Mouse (Mus musculus) mature B cell (primary cell): ENCODE measurements at regions not wholly inside any gene's neighbourhood (a gene's known extent, or its start where the extent isn't known, plus 50 kb on each side); places are given as distances from the start of the nearest gene placed in this dataset.

ENCODE experiments used
- in situ Hi-C: fragments of 300-500 bp; cut with MboI; formaldehyde crosslinking; loops from 2 replicates; pipeline ENCODE4 v1.14.3; 2019

DNA sequence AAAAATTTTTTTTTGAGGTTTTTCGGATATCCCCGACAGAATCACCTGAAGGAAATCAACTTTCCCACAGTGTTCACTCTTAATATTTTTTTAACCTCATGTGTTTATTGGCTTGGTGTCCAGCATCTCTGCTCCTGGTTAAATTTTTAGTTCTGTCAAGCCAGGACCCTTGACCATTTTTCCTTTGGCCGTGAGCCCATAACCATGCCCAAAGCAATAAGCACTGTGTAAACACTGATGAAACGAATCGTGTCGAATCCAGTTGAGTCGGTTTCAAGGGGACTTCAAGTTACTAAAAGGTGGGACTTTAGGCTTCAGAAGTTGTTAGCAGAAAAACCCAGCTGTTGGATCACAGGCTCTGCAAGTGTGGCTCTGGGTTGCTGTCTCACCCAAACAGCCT lies 117.0 kb upstream of the Spdye4c start:
- in situ Hi-C loops, result no loop called here

DNA sequence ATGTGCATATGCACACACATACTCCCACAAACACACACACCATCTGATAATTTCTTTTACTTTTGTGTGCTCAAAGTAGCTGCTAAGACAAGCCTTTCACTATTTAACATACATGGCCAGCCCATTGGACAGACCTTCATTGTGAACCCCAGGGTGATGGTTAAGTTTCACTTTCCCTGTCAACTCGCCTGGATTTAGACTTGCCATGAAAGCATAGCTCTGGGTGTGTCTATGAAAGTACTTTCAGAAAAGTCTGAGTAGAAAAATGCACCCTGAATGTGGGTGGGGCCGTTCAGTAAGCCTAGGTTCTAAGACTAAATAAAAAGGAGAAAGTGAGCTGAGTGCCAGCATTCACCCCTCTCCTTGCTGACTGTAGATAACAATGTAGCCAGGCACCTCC lies 113.8 kb upstream of the Spdye4c start:
- in situ Hi-C loops, result no loop called here

- in situ Hi-C loops, result no loop called here
These were observed 99.7 kb upstream of the Spdye4c start for GRCm38 (mm10) chr2:128491217-128491877.

DNA sequence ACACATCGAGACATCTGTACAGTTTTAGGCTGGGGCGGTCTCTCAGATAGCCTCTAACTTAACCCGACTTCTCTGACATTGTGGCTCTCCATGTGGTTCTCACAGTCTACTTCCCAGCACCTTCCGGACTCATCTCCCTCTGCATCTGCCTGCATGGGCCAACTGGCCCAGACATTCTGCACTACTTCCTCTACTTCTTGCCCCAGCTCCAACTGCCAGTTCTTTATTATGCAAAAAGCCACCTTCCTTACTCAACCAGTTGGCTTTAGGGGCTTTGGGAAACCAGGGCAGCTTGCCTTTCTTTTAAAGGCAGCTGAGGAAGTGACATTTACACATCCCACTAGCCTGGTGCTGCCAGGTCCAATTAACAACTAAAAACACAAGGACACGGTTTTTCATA lies 97.1 kb upstream of the Spdye4c start:
- in situ Hi-C loops, result no loop called here

GRCm38 (mm10) chr2:128497891-128498290 lies 93.1 kb upstream of the Spdye4c start:
- in situ Hi-C loops, result no loop called here

GRCm38 (mm10) chr2:128498611-128499010 lies 92.4 kb upstream of the Spdye4c start:
- in situ Hi-C loops, result no loop called here

DNA sequence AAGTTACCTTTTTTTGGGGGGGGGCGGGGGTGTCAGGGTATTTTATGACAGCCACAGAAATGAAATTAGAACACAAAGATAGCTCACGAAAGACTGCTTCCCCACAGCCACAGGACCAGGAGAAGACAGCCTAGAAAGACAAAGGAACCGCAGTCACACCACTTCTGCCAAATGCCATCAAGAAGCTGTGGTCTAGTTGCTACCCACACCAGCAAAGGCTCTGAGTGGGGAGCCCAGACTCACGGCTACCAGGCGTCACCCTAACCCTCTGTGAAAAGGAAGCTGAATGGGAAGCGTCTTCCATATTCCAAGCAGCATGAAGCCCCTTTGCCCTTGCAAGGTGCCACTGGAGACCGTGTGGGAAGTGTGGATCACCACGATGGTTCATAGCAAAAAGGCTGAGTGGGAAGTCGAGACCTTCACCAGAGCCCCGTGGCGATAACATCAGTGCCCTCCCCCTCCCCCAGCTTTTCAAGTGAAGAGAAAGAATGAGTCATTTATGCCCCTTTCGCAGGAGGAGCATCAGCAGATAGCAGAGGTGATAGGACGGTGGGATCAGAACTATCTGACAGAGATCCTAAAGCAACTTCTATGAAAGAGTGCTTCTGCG lies 91.3 kb upstream of the Spdye4c start:
- in situ Hi-C loops, result no loop called here

- in situ Hi-C loops, result no loop called here
These were observed 88.3 kb upstream of the Spdye4c start for GRCm38 (mm10) chr2:128502676-128503075.

DNA sequence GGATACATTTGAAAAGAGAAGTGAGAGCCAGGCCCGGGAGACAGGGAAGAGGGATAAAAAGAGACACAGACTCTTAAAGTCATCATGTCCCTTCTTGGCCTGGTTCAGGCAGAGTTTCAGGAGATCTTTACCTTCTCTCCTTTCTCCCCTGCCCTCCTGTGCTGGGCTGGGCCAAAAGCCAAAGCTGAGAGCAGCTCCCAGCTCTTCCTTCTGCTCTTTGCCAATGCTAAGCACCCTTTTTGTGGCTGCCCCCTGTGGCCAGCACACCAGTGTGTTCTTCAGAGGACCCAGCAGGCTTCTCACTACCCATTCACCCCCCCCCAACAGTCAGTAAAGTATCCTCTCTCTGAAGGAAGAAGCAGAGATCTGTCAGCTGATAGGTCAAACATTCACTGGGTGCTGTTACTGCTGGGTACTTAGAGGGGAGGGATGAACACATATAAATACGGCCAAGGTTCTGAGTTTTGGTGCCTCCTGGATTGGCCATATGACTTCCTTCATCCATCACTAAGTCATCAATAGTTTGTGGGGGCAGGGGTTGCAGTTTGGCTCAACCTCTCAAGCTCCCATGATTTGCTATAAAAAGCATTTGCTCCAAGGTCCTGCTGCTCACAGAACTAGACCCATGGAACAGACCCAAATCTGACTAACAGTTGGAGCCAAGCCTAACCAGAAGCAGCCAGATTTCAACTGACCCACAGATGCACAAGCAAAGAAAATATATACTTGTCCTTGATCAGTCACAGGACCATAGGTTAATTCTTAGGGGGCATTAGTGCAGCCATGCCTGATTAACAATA lies 87.7 kb upstream of the Spdye4c start:
- in situ Hi-C loops, result no loop called here

- in situ Hi-C loops, result no loop called here
These were observed 83.3 kb upstream of the Spdye4c start for GRCm38 (mm10) chr2:128507591-128508243.

DNA sequence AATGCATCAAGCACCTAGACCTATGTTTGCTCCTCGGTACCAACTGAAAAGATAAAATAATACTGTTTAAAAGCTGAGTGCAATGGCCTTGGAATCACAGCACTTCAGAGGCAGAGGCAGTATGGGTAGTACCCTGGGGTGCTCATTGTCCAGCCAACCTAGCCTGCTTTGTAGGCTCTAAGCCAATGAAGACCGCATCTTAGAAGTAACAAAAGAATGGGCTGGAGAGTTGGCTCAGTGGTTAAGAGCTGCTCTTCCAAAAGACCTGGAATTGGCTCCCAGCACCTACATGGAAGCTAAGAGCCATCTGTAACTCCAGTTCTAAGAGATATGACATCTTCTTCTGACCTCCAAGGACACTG lies 82.8 kb upstream of the Spdye4c start:
- in situ Hi-C loops, result no loop called here

DNA sequence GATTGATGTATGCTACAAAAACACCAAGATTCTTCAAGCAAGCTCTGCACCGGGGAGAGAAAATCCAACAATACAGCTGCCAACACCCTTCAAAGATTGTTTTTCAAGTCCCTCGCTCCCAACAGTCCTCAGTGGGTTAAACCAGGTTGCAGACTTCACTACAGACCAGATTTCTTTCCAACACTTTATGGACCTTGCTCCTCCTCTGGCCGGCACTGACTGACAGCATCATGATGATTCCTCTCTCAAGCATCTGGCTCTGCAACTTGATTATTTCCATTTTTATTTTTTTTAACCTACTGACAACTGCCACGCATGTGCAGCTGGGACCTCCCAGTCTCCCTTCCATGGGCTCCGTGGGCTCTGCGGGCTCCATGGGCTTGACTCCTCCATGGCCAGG lies 79.7 kb upstream of the Spdye4c start:
- in situ Hi-C loops, result no loop called here

DNA sequence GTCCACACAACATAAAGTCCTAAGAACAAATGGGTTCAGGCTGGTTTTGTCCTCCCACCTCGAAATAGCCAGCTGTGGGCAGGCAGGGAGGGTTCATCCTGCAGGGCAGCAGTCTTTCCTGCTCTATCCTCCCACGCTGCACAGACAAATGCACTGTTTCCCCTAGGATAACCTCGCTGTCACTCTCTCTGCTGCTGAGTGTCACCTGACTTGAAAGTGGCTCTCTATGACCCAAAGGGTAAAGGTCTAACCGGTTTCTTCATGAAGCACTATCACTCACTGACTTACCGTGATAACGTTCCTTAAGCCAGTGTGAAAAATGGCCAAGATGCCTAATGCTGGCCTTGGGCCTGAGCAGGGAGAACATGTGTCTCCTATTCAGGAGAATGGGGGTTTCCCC lies 78.2 kb upstream of the Spdye4c start:
- in situ Hi-C loops, result no loop called here

- in situ Hi-C loops, result no loop called here
These were observed 76.3 kb upstream of the Spdye4c start for GRCm38 (mm10) chr2:128514463-128515290.

DNA sequence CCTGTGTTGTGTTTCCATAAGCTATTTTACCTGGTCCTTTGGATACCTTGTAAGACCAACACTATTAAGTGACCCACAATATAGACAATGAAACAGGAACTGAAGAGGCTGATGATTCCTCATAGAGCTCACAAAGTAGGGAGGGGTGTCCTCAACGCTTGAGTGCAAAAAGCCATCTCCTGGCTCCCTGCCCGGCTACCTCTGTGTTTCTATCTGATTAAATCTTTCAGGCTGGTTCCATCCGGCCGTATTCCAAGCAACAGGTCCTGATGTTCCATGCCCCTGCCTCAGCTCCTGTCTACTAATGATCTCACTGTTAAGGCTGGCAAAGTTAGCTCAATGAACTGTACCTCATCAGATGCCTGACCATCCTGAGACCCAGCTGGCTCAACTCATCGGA lies 75.3 kb upstream of the Spdye4c start:
- in situ Hi-C loops, result no loop called here

- in situ Hi-C loops, result no loop called here
These were observed 74.3 kb upstream of the Spdye4c start for GRCm38 (mm10) chr2:128516694-128517093.

- in situ Hi-C loops, result no loop called here
These were observed 72.9 kb upstream of the Spdye4c start for GRCm38 (mm10) chr2:128518142-128518541.

DNA sequence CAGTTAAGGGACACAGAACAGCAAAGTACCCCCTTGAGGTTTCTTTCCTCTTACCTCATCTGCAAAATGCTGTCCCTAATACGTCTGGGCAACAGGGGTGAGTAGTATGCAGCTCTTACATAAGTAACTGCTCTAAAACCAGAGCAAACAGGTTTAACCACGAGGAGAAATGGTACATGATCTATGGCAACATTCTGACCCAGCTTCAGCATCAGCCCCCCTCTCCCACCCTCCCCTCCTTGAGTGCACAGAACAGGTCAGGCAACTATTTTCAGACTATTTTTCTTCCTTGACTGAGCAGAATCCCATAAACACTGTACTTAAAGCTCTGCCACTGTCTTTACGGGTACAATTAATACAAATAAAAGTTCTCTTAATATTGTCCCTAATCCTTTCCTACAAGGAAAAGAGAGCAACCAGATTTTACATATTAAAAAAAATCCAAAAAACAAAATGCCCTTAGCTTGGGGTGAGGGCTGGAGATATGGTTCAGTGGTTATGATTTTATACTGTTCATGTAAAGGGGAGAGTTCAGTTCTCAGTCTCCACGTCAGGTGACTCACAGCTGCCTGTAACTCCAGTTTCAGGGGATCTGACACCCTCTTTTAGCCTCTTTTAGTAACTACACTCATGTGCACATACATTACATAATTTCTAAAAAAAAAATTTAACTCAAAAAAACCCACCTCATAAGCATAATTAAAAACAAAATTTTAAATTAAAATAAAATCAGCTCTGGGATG lies 69.1 kb upstream of the Spdye4c start:
- in situ Hi-C loops, result no loop called here

GRCm38 (mm10) chr2:128523425-128524108 lies 67.4 kb upstream of the Spdye4c start:
- in situ Hi-C loops, result no loop called here

GRCm38 (mm10) chr2:128526100-128526499 lies 64.9 kb upstream of the Spdye4c start:
- in situ Hi-C loops, result no loop called here
